Mouse (Mus musculus): Measurements from ENCODE around the gene Capzb. TPM values are rescaled to one million over a fixed set of nuclear protein-coding genes. Genes with fewer than 3 reads are reported as not detected.

The Capzb gene
- polyA plus RNA-seq (2012; ENCODE audit: insufficient read depth, insufficient read length, low replicate concordance, missing spikeins) = 218 and 336 TPM in 2 replicates

DNA sequence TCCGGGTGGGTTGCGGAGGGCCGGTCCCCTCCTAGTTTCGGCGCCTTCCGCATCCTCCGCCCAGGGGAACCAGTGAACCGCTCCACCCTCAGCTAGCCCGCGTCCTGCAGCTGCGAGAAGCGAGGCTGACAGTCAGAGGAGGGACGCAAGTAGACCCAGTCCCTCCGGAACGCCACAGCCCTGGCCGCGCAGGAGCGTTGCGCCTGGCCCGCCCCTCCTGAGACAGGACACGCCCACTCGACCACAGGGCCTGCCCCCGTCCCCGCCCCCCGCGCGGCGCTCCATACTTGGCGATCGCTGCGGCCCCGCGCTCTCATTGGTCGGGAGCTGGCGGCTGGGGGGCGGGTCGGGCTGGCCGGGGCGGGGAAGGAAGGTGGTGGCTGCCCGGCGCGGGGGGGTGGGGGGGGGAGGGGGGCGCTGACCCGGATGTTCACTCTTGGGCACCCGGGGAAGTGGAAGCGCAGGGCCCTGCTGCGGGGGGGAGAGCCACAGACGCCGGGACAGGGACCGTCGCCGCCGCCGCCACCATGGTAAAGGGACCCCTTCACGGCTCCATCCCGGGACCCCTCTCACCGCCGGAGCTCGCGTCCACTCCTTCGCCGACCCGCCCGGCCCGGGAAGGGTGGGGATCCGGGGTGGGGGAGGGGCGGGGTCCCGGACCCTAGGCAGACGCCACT is at the start of gene Capzb:
TSS of gene Capzb (plus strand) at position 401 of the 677 bp plus-strand sequence.
- TF ChIP-seq CTCF (IDR thresholded peaks at IDR 0.05; ENCODE audit: insufficient read depth, low read depth, low read length) (no peak), POLR2A (IDR thresholded peaks at IDR 0.05; ENCODE audit: insufficient read depth, low read depth, low read length) (peak; percentile 55)
- Histone ChIP-seq H3K4me3 (ENCODE audit: insufficient read depth, low read depth, low read length) (peak within 1 kb of the TSS; percentile 93), H3K27ac (ENCODE audit: insufficient read depth, low read depth, low read length) (peak within 1 kb of the TSS; percentile 68), H3K4me1 (ENCODE audit: control insufficient read depth, insufficient read depth, low read length) (peaks cover 21% of the 10 kb centered on the region)
- 1% methylated on average over 48 of the region's 69 CpGs for WGBS

- 30% methylated on average over 9 of the region's 9 CpGs for WGBS
- no peak overlapping the region for H3K27ac ChIP-seq (ENCODE audit: insufficient read depth, low read depth, low read length)
- peaks cover 11% of the 10 kb centered on the region for H3K4me1 ChIP-seq (ENCODE audit: control insufficient read depth, insufficient read depth, low read length)
- H3K4me3 ChIP-seq (ENCODE audit: insufficient read depth, low read depth, low read length) = no peak overlapping the region
- no peak for TF ChIP-seq CTCF (IDR thresholded peaks at IDR 0.05; ENCODE audit: insufficient read depth, low read depth, low read length)
These were observed 49.7 kb upstream of the Capzb start for GRCm38 (mm10) chr4:139142985-139143384.

GRCm38 (mm10) chr4:139144577-139144976 is 48.1 kb upstream of the Capzb start:
- 75% methylated on average over 4 of the region's 4 CpGs for WGBS
- H3K4me3 ChIP-seq (ENCODE audit: insufficient read depth, low read depth, low read length) = no peak overlapping the region
- TF ChIP-seq CTCF (IDR thresholded peaks at IDR 0.05; ENCODE audit: insufficient read depth, low read depth, low read length) (no peak), POLR2A (IDR thresholded peaks at IDR 0.05; ENCODE audit: insufficient read depth, low read depth, low read length) (no peak)

GRCm38 (mm10) chr4:139145156-139145555 is 47.5 kb upstream of the Capzb start:
- peaks cover 11% of the 10 kb centered on the region for H3K4me1 ChIP-seq (ENCODE audit: control insufficient read depth, insufficient read depth, low read length)
- 95% methylated on average over 11 of the region's 11 CpGs for WGBS

More at GRCm38 (mm10) chr4:139144577-139144976, 48.1 kb upstream of the Capzb start:
- Histone ChIP-seq H3K4me1 (ENCODE audit: control insufficient read depth, insufficient read depth, low read length) (peaks cover 11% of the 10 kb centered on the region), H3K27ac (ENCODE audit: insufficient read depth, low read depth, low read length) (no peak overlapping the region)

GRCm38 (mm10) chr4:139146760-139147159 is 45.9 kb upstream of the Capzb start:
- WGBS = 47% methylated on average over 5 of the region's 5 CpGs

More at GRCm38 (mm10) chr4:139145156-139145555, 47.5 kb upstream of the Capzb start:
- Histone ChIP-seq H3K27ac (ENCODE audit: insufficient read depth, low read depth, low read length) (no peak overlapping the region), H3K4me3 (ENCODE audit: insufficient read depth, low read depth, low read length) (no peak overlapping the region)
- TF ChIP-seq CTCF (IDR thresholded peaks at IDR 0.05; ENCODE audit: insufficient read depth, low read depth, low read length) (peak; percentile 24; the same call in 1 of the 2 replicates), POLR2A (IDR thresholded peaks at IDR 0.05; ENCODE audit: insufficient read depth, low read depth, low read length) (no peak)

DNA sequence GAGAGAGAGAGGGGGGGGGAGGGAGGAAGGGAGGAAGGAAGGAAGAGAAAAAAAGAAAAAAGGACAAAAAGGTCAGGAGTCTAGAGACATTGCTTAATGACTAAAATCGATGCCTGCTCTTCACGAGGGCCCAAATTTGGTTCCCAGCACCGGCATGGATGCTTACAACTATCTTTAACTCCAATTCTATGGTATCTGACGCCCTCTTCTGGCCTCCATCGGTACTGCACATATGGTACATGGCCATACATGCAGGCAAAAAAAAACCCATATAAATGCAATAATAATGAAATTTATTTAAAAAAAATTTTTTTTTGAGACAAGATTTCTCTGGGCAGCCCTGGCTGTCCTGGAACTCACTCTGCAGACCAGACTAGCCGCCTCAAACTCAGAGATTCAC is 41.3 kb upstream of the Capzb start:
- no peak for TF ChIP-seq POLR2A (IDR thresholded peaks at IDR 0.05; ENCODE audit: insufficient read depth, low read depth, low read length)
- no peak for TF ChIP-seq CTCF (IDR thresholded peaks at IDR 0.05; ENCODE audit: insufficient read depth, low read depth, low read length)
- Histone ChIP-seq H3K4me3 (ENCODE audit: insufficient read depth, low read depth, low read length) (no peak overlapping the region), H3K4me1 (ENCODE audit: control insufficient read depth, insufficient read depth, low read length) (peaks cover 9% of the 10 kb centered on the region; the same call in 1 of the 2 replicates), H3K27ac (ENCODE audit: insufficient read depth, low read depth, low read length) (no peak overlapping the region)
- WGBS = 70% methylated on average over 6 of the region's 6 CpGs

More at GRCm38 (mm10) chr4:139146760-139147159, 45.9 kb upstream of the Capzb start:
- Histone ChIP-seq H3K27ac (ENCODE audit: insufficient read depth, low read depth, low read length) (no peak overlapping the region), H3K4me1 (ENCODE audit: control insufficient read depth, insufficient read depth, low read length) (peaks cover 11% of the 10 kb centered on the region), H3K4me3 (ENCODE audit: insufficient read depth, low read depth, low read length) (no peak overlapping the region)
- TF ChIP-seq POLR2A (IDR thresholded peaks at IDR 0.05; ENCODE audit: insufficient read depth, low read depth, low read length) = no peak
- no peak for TF ChIP-seq CTCF (IDR thresholded peaks at IDR 0.05; ENCODE audit: insufficient read depth, low read depth, low read length)

GRCm38 (mm10) chr4:139154576-139155307 is 38.0 kb upstream of the Capzb start:
- Histone ChIP-seq H3K4me3 (ENCODE audit: insufficient read depth, low read depth, low read length) (no peak overlapping the region), H3K27ac (ENCODE audit: insufficient read depth, low read depth, low read length) (no peak overlapping the region), H3K4me1 (ENCODE audit: control insufficient read depth, insufficient read depth, low read length) (peaks cover 4% of the 10 kb centered on the region; the same call in 1 of the 2 replicates)
- WGBS = 80% methylated on average over 20 of the region's 20 CpGs
- TF ChIP-seq POLR2A (IDR thresholded peaks at IDR 0.05; ENCODE audit: insufficient read depth, low read depth, low read length) (no peak), CTCF (IDR thresholded peaks at IDR 0.05; ENCODE audit: insufficient read depth, low read depth, low read length) (no peak)

DNA sequence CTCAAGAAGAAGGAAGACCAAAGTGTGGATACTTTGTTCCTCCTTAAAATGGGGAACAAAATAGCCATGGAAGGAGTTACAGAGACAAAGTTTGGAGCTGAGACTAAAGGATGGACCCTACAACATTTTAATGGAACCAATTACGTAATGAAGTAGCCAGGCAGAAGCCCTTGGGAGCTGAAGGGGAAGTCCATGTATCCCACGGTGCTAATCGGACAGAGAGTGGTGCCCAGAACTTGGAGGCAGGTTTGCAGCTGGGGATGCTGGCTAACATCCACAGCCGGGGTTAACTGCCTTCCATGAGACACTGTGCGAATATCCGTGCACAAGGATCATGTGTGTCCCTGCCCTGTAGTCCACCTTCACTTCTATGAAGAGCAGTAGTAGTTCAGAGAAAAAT is 36.2 kb upstream of the Capzb start:
- H3K4me3 ChIP-seq (ENCODE audit: insufficient read depth, low read depth, low read length) = no peak overlapping the region
- no peak overlapping the region for H3K27ac ChIP-seq (ENCODE audit: insufficient read depth, low read depth, low read length)
- TF ChIP-seq CTCF (IDR thresholded peaks at IDR 0.05; ENCODE audit: insufficient read depth, low read depth, low read length) = no peak
- no peak for TF ChIP-seq POLR2A (IDR thresholded peaks at IDR 0.05; ENCODE audit: insufficient read depth, low read depth, low read length)
- H3K4me1 ChIP-seq (ENCODE audit: control insufficient read depth, insufficient read depth, low read length) = peaks cover 4% of the 10 kb centered on the region; the same call in 1 of the 2 replicates
- WGBS = 78% methylated on average over 6 of the region's 6 CpGs

DNA sequence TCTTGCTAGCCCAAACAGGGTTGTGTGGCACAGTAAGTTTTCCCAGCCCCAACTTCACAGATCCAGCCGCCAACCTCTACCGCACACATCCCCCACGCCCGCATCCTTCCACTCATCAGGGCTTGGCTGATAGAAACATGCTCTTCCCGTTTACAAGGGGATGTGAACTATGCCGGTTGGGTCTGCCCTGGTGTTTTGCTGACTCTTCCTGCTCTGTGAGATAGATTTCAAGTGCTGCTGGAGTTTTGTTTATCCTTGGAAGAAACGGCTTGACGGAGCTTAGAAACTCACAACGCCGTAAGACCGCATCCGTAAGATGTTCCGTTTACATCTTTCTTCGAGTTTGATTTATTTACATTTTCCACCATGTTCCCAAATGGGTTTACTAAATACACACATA is 34.3 kb upstream of the Capzb start:
- TF ChIP-seq CTCF (IDR thresholded peaks at IDR 0.05; ENCODE audit: insufficient read depth, low read depth, low read length) (no peak), POLR2A (IDR thresholded peaks at IDR 0.05; ENCODE audit: insufficient read depth, low read depth, low read length) (no peak)
- no peak overlapping the region for H3K4me3 ChIP-seq (ENCODE audit: insufficient read depth, low read depth, low read length)

More for the DNA sequence above, 34.3 kb upstream of the Capzb start:
- Histone ChIP-seq H3K4me1 (ENCODE audit: control insufficient read depth, insufficient read depth, low read length) (peaks cover 4% of the 10 kb centered on the region; the same call in 1 of the 2 replicates), H3K27ac (ENCODE audit: insufficient read depth, low read depth, low read length) (no peak overlapping the region)
- WGBS = 85% methylated on average over 14 of the region's 14 CpGs

Data from olfactory bulb, adult 2 months (tissue).